Mouse (Mus musculus) liver, postnatal 0 days (tissue): ENCODE measurements around the gene Gm29776.

ENCODE experiments used
- CTCF ChIP-seq: sonication (generic); IDR thresholded peaks from 2 replicates; pipeline ENCODE4 v1.5.1; 2016; ENCODE audit warnings: antibody characterized with exemption, low read depth
- EP300 ChIP-seq: IDR thresholded peaks from 2 replicates; pipeline ENCODE4 v1.6.1; 2016; ENCODE audit warnings: antibody characterized with exemption, low read depth, mild to moderate bottlenecking

DNA sequence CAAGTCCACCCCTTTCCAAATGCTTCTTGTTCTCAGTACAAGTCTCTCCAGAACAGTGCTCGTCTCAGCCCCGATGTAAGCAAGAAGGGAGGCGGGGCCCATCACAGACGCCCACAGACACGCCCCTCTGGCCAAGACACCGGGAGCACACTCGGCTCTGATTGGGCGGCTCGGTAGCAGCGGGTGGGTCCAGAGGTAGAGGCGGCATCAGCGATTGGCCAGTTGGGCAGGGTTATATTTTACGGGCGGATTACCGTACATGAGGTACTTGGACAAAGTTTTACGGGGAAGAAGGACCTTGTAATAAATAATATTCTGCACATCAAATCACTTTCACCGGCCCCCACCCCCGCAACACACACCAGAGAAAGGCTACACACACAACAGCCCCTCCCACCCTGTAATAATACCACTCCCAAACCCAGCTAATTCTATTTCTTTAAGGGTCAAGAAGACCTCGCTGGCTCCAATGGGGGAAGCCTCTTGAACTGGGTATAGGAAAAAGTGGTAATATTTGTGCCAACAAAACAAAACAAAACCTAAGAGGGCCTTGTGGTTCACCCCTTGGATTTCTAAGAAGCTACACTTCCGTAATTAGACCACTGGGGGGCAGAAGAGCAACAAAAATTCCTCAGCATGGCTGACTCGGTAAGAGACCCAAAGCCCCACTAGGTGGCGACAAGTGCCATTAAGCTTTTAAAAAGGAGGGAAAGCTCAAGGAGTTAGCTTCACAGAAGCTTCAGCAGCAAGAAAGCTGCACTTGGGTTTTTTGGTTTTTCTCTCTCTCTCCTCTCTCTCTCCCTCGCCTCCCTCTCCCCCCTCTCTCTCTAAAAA is 47.8 kb downstream of the Gm29776 start:
- TF ChIP-seq CTCF (peak; percentile 99), EP300 (0 out of 2 replicates have a peak, but pooled peaks have one; percentile 30)
